In genomic region chr9:12925549-12926186, GRCm38 (mm10) we compare ENCODE assay signal across 31 mouse cellular contexts.
DNase-seq lines count a peak whose midpoint lies in the region; ATAC-seq and TF ChIP-seq lines count a peak whose summit lies in the region.
"Had no signal": no experiment of that assay in that cellular context is flagged by ENCODE, and none has a peak within 500 bp of the region (broad histone marks: within the 10 kb centered on the region; RNA-seq: fewer than 3 reads in every experiment).

No protein-coding gene starts in this region.

- no peaks in the 10 kb centered on the region for H3K27me3 ChIP-seq in forebrain, embryonic 13.5 days
- no peaks in the 10 kb centered on the region for H3K27me3 ChIP-seq in forebrain, embryonic 12.5 days
- no peaks in the 10 kb centered on the region for H3K27me3 ChIP-seq in kidney, postnatal 0 days (ENCODE audit: insufficient read depth, low read length)
- H3K27me3 ChIP-seq in neural tube, embryonic 13.5 days, result no peaks in the 10 kb centered on the region
- H3K27me3 ChIP-seq: CH12.LX; embryonic facial prominence, embryonic 15.5 days; heart, embryonic 13.5 days; hindbrain, embryonic 13.5 days; limb, embryonic 15.5 days; liver, embryonic 13.5 days; megakaryocyte, embryonic 14.5 days had no signal

- no peak for TF ChIP-seq CTCF in kidney, postnatal 0 days (IDR thresholded peaks at IDR 0.05; ENCODE audit: low read depth)

- H3K4me2 ChIP-seq in forebrain, embryonic 13.5 days, result no peak overlapping the region
- no peak overlapping the region for H3K4me2 ChIP-seq in forebrain, embryonic 12.5 days
- H3K4me2 ChIP-seq in kidney, postnatal 0 days (ENCODE audit: low read length), result no peak overlapping the region
- no peak overlapping the region for H3K4me2 ChIP-seq in neural tube, embryonic 13.5 days
- H3K4me2 ChIP-seq: embryonic facial prominence, embryonic 15.5 days; heart, embryonic 13.5 days; hindbrain, embryonic 13.5 days; limb, embryonic 15.5 days; liver, embryonic 13.5 days had no signal

- no peak overlapping the region for H3K9ac ChIP-seq in forebrain, embryonic 13.5 days
- no peak overlapping the region for H3K9ac ChIP-seq in forebrain, embryonic 12.5 days
- no peak overlapping the region for H3K9ac ChIP-seq in kidney, postnatal 0 days (ENCODE audit: low read depth, low read length)
- H3K9ac ChIP-seq in neural tube, embryonic 13.5 days, result no peak overlapping the region
- H3K9ac ChIP-seq: embryonic facial prominence, embryonic 15.5 days; heart, embryonic 13.5 days; hindbrain, embryonic 13.5 days; limb, embryonic 15.5 days; liver, embryonic 13.5 days had no signal

- DNase-seq in kidney, postnatal 0 days (ENCODE audit: low spot score), result peak; percentile 47
- DNase-seq in kidney, postnatal 4 days, result no peak
- no peak for DNase-seq in neural tube, embryonic 10.5 days (ENCODE audit: extremely low spot score, low spot score)
- DNase-seq in cerebellum, postnatal 25 days, result no peak
- DNase-seq: adrenal gland, adult 8-10 months; cerebellum, adult 2 months; cerebellum, postnatal 14 days; gastrocnemius, postnatal 25 days; heart, adult 2 months; heart, postnatal 10 days; kidney, adult 18-20 months; layer of hippocampus, adult 9-11 months; liver, embryonic 13.5 days; lung, adult 18-20 months; lung, postnatal 4 days; right cerebral cortex, adult 18-20 months; spleen, adult 18-20 months; thymus, postnatal 14 days had no signal

- ATAC-seq in forebrain, embryonic 13.5 days, result peak; percentile 41; the same call in 1 of the 2 replicates
- no peak for ATAC-seq in forebrain, embryonic 12.5 days (ENCODE audit: low FRiP score)
- no peak for ATAC-seq in kidney, postnatal 0 days (replicated peaks; ENCODE audit: low FRiP score, low read depth)
- ATAC-seq in neural tube, embryonic 13.5 days (ENCODE audit: low read depth), result peak; percentile 80
- ATAC-seq: forebrain, embryonic 14.5 days; lung, postnatal 0 days had no signal

- WGBS in forebrain, embryonic 13.5 days, result 67% methylated on average over 6 of the region's 6 CpGs
- WGBS in forebrain, embryonic 12.5 days, result 70% methylated on average over 6 of the region's 6 CpGs
- WGBS in kidney, postnatal 0 days, result 46% methylated on average over 6 of the region's 6 CpGs
- 62% methylated on average over 6 of the region's 6 CpGs for WGBS in neural tube, embryonic 13.5 days

- no peaks in the 10 kb centered on the region for H3K9me3 ChIP-seq in forebrain, embryonic 13.5 days (replicated peaks)
- H3K9me3 ChIP-seq in forebrain, embryonic 12.5 days, result no peaks in the 10 kb centered on the region
- H3K9me3 ChIP-seq in kidney, postnatal 0 days (replicated peaks; ENCODE audit: low read length), result no peaks in the 10 kb centered on the region
- no peaks in the 10 kb centered on the region for H3K9me3 ChIP-seq in neural tube, embryonic 13.5 days
- H3K9me3 ChIP-seq: embryonic facial prominence, embryonic 10.5 days; embryonic facial prominence, embryonic 15.5 days; heart, embryonic 13.5 days; hindbrain, embryonic 13.5 days; limb, embryonic 10.5 days; limb, embryonic 15.5 days; liver, embryonic 13.5 days; megakaryocyte, embryonic 14.5 days had no signal

- H3K4me3 ChIP-seq in forebrain, embryonic 13.5 days, result no peak overlapping the region
- no peak overlapping the region for H3K4me3 ChIP-seq in forebrain, embryonic 12.5 days (replicated peaks)
- no peak overlapping the region for H3K4me3 ChIP-seq in kidney, postnatal 0 days (replicated peaks; ENCODE audit: low read depth, low read length)
- H3K4me3 ChIP-seq in neural tube, embryonic 13.5 days, result no peak overlapping the region
- H3K4me3 ChIP-seq: embryonic facial prominence, embryonic 10.5 days; embryonic facial prominence, embryonic 15.5 days; heart, adult 2 months; heart, embryonic 13.5 days; hindbrain, embryonic 13.5 days; limb, embryonic 10.5 days; limb, embryonic 15.5 days; liver, embryonic 13.5 days; megakaryocyte, embryonic 14.5 days had no signal

- no peak overlapping the region for H3K27ac ChIP-seq in forebrain, embryonic 13.5 days
- H3K27ac ChIP-seq in forebrain, embryonic 12.5 days, result no peak overlapping the region
- H3K27ac ChIP-seq in kidney, postnatal 0 days, result no peak overlapping the region
- no peak overlapping the region for H3K27ac ChIP-seq in neural tube, embryonic 13.5 days (replicated peaks)
- H3K27ac ChIP-seq: embryonic facial prominence, embryonic 10.5 days; embryonic facial prominence, embryonic 15.5 days; heart, adult 2 months; heart, embryonic 13.5 days; hindbrain, embryonic 13.5 days; limb, embryonic 10.5 days; limb, embryonic 15.5 days; liver, embryonic 13.5 days had no signal

- H3K4me1 ChIP-seq in forebrain, embryonic 13.5 days, result no peaks in the 10 kb centered on the region
- H3K4me1 ChIP-seq in forebrain, embryonic 12.5 days, result no peaks in the 10 kb centered on the region
- no peaks in the 10 kb centered on the region for H3K4me1 ChIP-seq in kidney, postnatal 0 days (replicated peaks; ENCODE audit: insufficient read depth, low read length)
- no peaks in the 10 kb centered on the region for H3K4me1 ChIP-seq in neural tube, embryonic 13.5 days (replicated peaks)
- H3K4me1 ChIP-seq: embryonic facial prominence, embryonic 10.5 days; embryonic facial prominence, embryonic 15.5 days; heart, embryonic 13.5 days; hindbrain, embryonic 13.5 days; limb, embryonic 10.5 days; limb, embryonic 15.5 days; liver, embryonic 13.5 days; megakaryocyte, embryonic 14.5 days had no signal

- no peaks in the 10 kb centered on the region for H3K36me3 ChIP-seq in forebrain, embryonic 13.5 days (ENCODE audit: poor library complexity, severe bottlenecking)
- no peaks in the 10 kb centered on the region for H3K36me3 ChIP-seq in forebrain, embryonic 12.5 days (replicated peaks)
- no peaks in the 10 kb centered on the region for H3K36me3 ChIP-seq in kidney, postnatal 0 days (ENCODE audit: insufficient read depth, low read length)
- no peaks in the 10 kb centered on the region for H3K36me3 ChIP-seq in neural tube, embryonic 13.5 days
- H3K36me3 ChIP-seq: embryonic facial prominence, embryonic 10.5 days; embryonic facial prominence, embryonic 15.5 days; heart, embryonic 13.5 days; hindbrain, embryonic 13.5 days; limb, embryonic 10.5 days; limb, embryonic 15.5 days; liver, embryonic 13.5 days had no signal

Comparison
In these comparisons a context has a peak if more than half of its experiments do, and no peak if none do; other contexts are left out.
1. ATAC-seq: peak in forebrain, embryonic 13.5 days (single experiment) and neural tube, embryonic 13.5 days (single experiment); none in forebrain, embryonic 12.5 days (single experiment) and kidney, postnatal 0 days (single experiment).